Mouse (Mus musculus): ENCODE measurements at regions not wholly inside any gene's neighbourhood (a gene's known extent, or its start where the extent isn't known, plus 50 kb on each side); places are given as distances from the start of the nearest gene placed in this dataset.

GRCm38 (mm10) chr3:21822675-21823074, 253.8 kb upstream of the Tbl1xr1 start:
- DNase-seq (ENCODE audit: low read depth in 3 of 3, low spot score in 3 of 3) (no peak), ATAC-seq (ENCODE audit: insufficient read depth) (no peak)
- Histone ChIP-seq H3K27ac (no peak overlapping the region), H3K27me3 (ENCODE audit: control insufficient read depth, insufficient read depth, low read length) (no peaks in the 10 kb centered on the region), H3K4me3 (ENCODE audit: insufficient read depth in 1 of 2, low read depth in 2 of 2, low read length in 2 of 2) (no peak overlapping the region), H3K36me3 (replicated peaks; ENCODE audit: control insufficient read depth, insufficient read depth, low read depth) (no peaks in the 10 kb centered on the region), H3K9me3 (ENCODE audit: control insufficient read depth, low read length) (no peaks in the 10 kb centered on the region), H3K9ac (replicated peaks) (no peak overlapping the region), H3K4me2 (ENCODE audit: low read depth) (no peak overlapping the region), H3K4me1 (replicated peaks; ENCODE audit: control insufficient read depth in 2 of 2, insufficient read depth in 2 of 2, low read length in 1 of 2) (no peaks in the 10 kb centered on the region)
- 50% methylated on average over 4 of the region's 4 CpGs for WGBS (ENCODE audit: insufficient replicate concordance)
- TF ChIP-seq CTCF (IDR thresholded peaks at IDR 0.05; ENCODE audit: low read depth) = no peak

- Histone ChIP-seq H3K4me3 (ENCODE audit: insufficient read depth in 1 of 2, low read depth in 2 of 2, low read length in 2 of 2) (no peak overlapping the region), H3K9ac (replicated peaks) (no peak overlapping the region), H3K27me3 (ENCODE audit: control insufficient read depth, insufficient read depth, low read length) (no peaks in the 10 kb centered on the region), H3K36me3 (replicated peaks; ENCODE audit: control insufficient read depth, insufficient read depth, low read depth) (no peaks in the 10 kb centered on the region), H3K27ac (no peak overlapping the region), H3K9me3 (ENCODE audit: control insufficient read depth, low read length) (no peaks in the 10 kb centered on the region), H3K4me1 (replicated peaks; ENCODE audit: control insufficient read depth in 2 of 2, insufficient read depth in 2 of 2, low read length in 1 of 2) (no peaks in the 10 kb centered on the region), H3K4me2 (ENCODE audit: low read depth) (no peak overlapping the region)
- DNase-seq (ENCODE audit: low read depth in 3 of 3, low spot score in 3 of 3) (no peak), ATAC-seq (ENCODE audit: insufficient read depth) (no peak)
- TF ChIP-seq CTCF (IDR thresholded peaks at IDR 0.05; ENCODE audit: low read depth) (no peak), EP300 (IDR thresholded peaks at IDR 0.05; ENCODE audit: low read depth) (no peak)
- WGBS (ENCODE audit: insufficient replicate concordance) = 67% methylated on average over 4 of the region's 4 CpGs
Measured at GRCm38 (mm10) chr3:21823331-21823730, 253.1 kb upstream of the Tbl1xr1 start.

DNA sequence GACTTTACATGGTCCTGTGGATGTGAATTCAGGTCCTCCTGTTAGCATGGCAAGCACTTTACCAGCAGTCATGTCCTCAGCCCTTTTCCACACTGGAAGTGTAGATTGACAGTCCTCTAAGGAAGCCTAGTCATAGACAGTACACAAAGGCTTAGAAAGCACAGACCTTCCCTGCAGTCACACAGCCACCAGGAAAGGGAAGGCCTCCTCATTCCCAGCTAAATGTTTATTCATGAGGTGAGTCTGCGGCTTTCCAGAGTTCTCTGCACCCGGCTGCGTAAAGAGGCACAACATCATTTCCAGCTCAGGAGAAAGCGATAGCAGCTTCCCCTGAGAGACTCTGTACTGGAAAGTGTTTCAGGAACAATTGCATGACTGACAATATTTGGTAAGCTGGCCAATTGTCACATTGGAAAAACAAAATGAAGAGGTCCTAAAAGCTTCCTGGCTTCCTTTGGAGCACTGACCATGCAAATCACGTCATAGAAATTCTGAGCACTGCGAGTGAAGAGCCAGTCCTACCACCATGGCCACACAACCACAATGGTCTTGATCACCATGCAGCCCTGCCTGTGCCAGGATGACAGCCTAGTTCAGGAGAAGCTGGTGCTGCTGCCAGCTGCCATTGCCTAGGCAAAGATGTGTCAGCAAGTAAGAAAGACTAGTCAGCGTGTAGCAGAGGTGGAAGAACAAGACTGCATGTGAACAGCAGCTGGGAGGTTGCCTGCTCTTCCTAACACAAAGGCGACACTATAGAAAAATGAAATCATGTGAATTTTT, 252.2 kb upstream of the Tbl1xr1 start:
- 54% methylated on average over 8 of the region's 8 CpGs for WGBS (ENCODE audit: insufficient replicate concordance)
- Histone ChIP-seq H3K27me3 (ENCODE audit: control insufficient read depth, insufficient read depth, low read length) (no peaks in the 10 kb centered on the region), H3K4me1 (replicated peaks; ENCODE audit: control insufficient read depth in 2 of 2, insufficient read depth in 2 of 2, low read length in 1 of 2) (no peaks in the 10 kb centered on the region), H3K9me3 (ENCODE audit: control insufficient read depth, low read length) (no peaks in the 10 kb centered on the region), H3K27ac (no peak overlapping the region), H3K4me3 (ENCODE audit: insufficient read depth in 1 of 2, low read depth in 2 of 2, low read length in 2 of 2) (no peak overlapping the region), H3K9ac (replicated peaks) (no peak overlapping the region), H3K4me2 (ENCODE audit: low read depth) (no peak overlapping the region), H3K36me3 (replicated peaks; ENCODE audit: control insufficient read depth, insufficient read depth, low read depth) (no peaks in the 10 kb centered on the region)
- ATAC-seq (ENCODE audit: insufficient read depth) (no peak), DNase-seq (ENCODE audit: low read depth in 3 of 3, low spot score in 3 of 3) (no peak)
- TF ChIP-seq CTCF (IDR thresholded peaks at IDR 0.05; ENCODE audit: low read depth) (no peak), EP300 (IDR thresholded peaks at IDR 0.05; ENCODE audit: low read depth) (no peak)

DNA sequence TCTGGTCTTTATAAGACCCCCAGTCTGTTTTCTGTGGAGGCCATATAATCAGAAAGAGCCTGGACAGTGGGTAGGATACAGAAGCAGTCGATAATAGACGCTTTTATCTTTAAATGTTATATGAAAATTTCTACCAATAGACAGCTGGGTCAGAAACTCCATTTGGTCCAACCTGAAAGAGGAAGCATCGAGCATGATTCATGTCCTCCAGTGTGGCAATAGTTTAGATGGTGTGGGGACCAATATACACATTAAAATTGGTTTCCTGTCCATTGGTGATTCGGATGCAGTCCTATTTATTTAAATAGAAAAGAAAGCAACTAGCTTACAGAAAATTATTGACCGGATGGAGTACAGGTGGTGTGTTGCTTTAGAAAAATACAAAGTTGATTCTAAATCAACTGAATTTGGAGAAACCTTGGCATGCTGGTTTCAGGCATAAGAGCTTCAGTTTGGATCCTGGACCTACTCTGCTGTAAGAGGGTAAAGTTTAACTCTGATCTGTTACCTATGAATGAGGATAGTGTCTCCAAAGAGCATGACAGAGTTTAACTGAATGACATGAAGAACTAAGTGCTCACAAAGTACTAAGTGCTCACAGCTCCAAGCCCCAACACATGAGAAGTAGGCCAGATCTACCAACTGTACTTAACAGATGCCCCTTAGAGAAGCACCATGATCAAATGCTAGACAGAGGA, 251.4 kb upstream of the Tbl1xr1 start:
- H3K9me3 ChIP-seq (ENCODE audit: control insufficient read depth, low read length) = no peaks in the 10 kb centered on the region
- 44% methylated on average over 5 of the region's 5 CpGs for WGBS (ENCODE audit: insufficient replicate concordance)
- H3K4me2 ChIP-seq (ENCODE audit: low read depth) = no peak overlapping the region
- no peak for TF ChIP-seq EP300 (IDR thresholded peaks at IDR 0.05; ENCODE audit: low read depth)
- TF ChIP-seq CTCF (IDR thresholded peaks at IDR 0.05; ENCODE audit: low read depth) = no peak
- no peak overlapping the region for H3K4me3 ChIP-seq (ENCODE audit: insufficient read depth in 1 of 2, low read depth in 2 of 2, low read length in 2 of 2)
- ATAC-seq (ENCODE audit: insufficient read depth) (no peak), DNase-seq (ENCODE audit: low read depth in 3 of 3, low spot score in 3 of 3) (no peak)
- no peaks in the 10 kb centered on the region for H3K36me3 ChIP-seq (replicated peaks; ENCODE audit: control insufficient read depth, insufficient read depth, low read depth)
- no peaks in the 10 kb centered on the region for H3K27me3 ChIP-seq (ENCODE audit: control insufficient read depth, insufficient read depth, low read length)
- no peaks in the 10 kb centered on the region for H3K4me1 ChIP-seq (replicated peaks; ENCODE audit: control insufficient read depth in 2 of 2, insufficient read depth in 2 of 2, low read length in 1 of 2)
- H3K9ac ChIP-seq (replicated peaks) = no peak overlapping the region
- no peak overlapping the region for H3K27ac ChIP-seq

GRCm38 (mm10) chr3:21827656-21828055, 248.8 kb upstream of the Tbl1xr1 start:
- no peaks in the 10 kb centered on the region for H3K36me3 ChIP-seq (replicated peaks; ENCODE audit: control insufficient read depth, insufficient read depth, low read depth)
- TF ChIP-seq EP300 (IDR thresholded peaks at IDR 0.05; ENCODE audit: low read depth) = no peak
- TF ChIP-seq CTCF (IDR thresholded peaks at IDR 0.05; ENCODE audit: low read depth) = no peak
- ATAC-seq (ENCODE audit: insufficient read depth) = no peak
- no peak overlapping the region for H3K9ac ChIP-seq (replicated peaks)
- DNase-seq (ENCODE audit: low read depth in 3 of 3, low spot score in 3 of 3) = no peak
- H3K4me1 ChIP-seq (replicated peaks; ENCODE audit: control insufficient read depth in 2 of 2, insufficient read depth in 2 of 2, low read length in 1 of 2) = no peaks in the 10 kb centered on the region
- no peaks in the 10 kb centered on the region for H3K9me3 ChIP-seq (ENCODE audit: control insufficient read depth, low read length)
- no peak overlapping the region for H3K4me3 ChIP-seq (ENCODE audit: insufficient read depth in 1 of 2, low read depth in 2 of 2, low read length in 2 of 2)
- no peak overlapping the region for H3K27ac ChIP-seq
- no peaks in the 10 kb centered on the region for H3K27me3 ChIP-seq (ENCODE audit: control insufficient read depth, insufficient read depth, low read length)
- H3K4me2 ChIP-seq (ENCODE audit: low read depth) = no peak overlapping the region

All from liver, embryonic 14.5 days (tissue).